Mouse (Mus musculus) hindbrain, postnatal 0 days (tissue): ENCODE data around the gene Pip5k1b. TPM values are rescaled to one million over a fixed set of nuclear protein-coding genes. Genes with fewer than 3 reads are reported as not detected.

ENCODE experiments used
- ATAC-seq: fragments of 200-750 bp; cut with Nextera tagmentation; 2 replicates; pipeline ENCODE4 v1.8.0; 2017; ENCODE audit warnings: mild to moderate bottlenecking, moderate TSS enrichment, moderate library complexity
- DNase-seq: peaks from one replicate; pipeline ENCODE4 v3.0.0-alpha.2; 2015; ENCODE audit warnings: low spot score
- H3K27ac ChIP-seq: fragments of 300-500 bp; sonication (generic); 2 replicates; pipeline ENCODE4 v1.5.1; 2014; ENCODE audit warnings: mild to moderate bottlenecking
- H3K27me3 ChIP-seq: fragments of 300-500 bp; sonication (generic); 2 replicates; pipeline ENCODE4 v1.6.1; 2014; ENCODE audit warnings: low read length, mixed read lengths; ENCODE audit not compliant: insufficient read depth
- H3K36me3 ChIP-seq: fragments of 300-500 bp; sonication (generic); 2 replicates; pipeline ENCODE4 v1.6.1; 2014; ENCODE audit warnings: low read length, mixed read lengths; ENCODE audit not compliant: insufficient read depth
- H3K4me1 ChIP-seq: fragments of 300-500 bp; sonication (generic); 2 replicates; pipeline ENCODE4 v1.6.1; 2014; ENCODE audit warnings: antibody characterized with exemption, low read length, mixed read lengths; ENCODE audit not compliant: insufficient read depth
- H3K4me2 ChIP-seq: fragments of 300-500 bp; sonication (generic); 2 replicates; pipeline ENCODE4 v1.6.1; 2014; ENCODE audit warnings: low read depth, mild to moderate bottlenecking, low read length, moderate library complexity, mixed read lengths
- H3K4me3 ChIP-seq: fragments of 300-500 bp; sonication (generic); 2 replicates; pipeline ENCODE4 v1.5.1; 2014; ENCODE audit warnings: low read length
- H3K9ac ChIP-seq: fragments of 300-500 bp; sonication (generic); replicated peaks from 2 replicates; pipeline ENCODE4 v1.6.1; 2014; ENCODE audit warnings: mild to moderate bottlenecking, low read length, moderate library complexity, mixed read lengths
- H3K9me3 ChIP-seq: fragments of 300-500 bp; sonication (generic); 2 replicates; pipeline ENCODE4 v1.6.1; 2016; ENCODE audit warnings: low read length, mixed read lengths
- CTCF ChIP-seq: IDR thresholded peaks from 2 replicates; pipeline ENCODE4 v1.5.1; 2016; ENCODE audit warnings: antibody characterized with exemption, control low read depth, low read depth
- WGBS: fragments of 180-500 bp; shearing (Covaris S2); extraction: QIAGEN DNeasy Blood & Tissue Kit; methylation state at CpG from one replicate; pipeline ENCODE4 v1.1.7; 2014; 5-methylcytosine and 5-hydroxymethylcytosine counted together
- polyA plus RNA-seq: library from polyadenylated mRNA; unstranded; fragments of >200 nt; fragmentation: Nextera tagmentation; extraction: Ambion mirVana; gene quantifications from 2 replicates; pipeline ENCODE4 v1.2.1, GENCODE M21; 2015
- total RNA-seq: library from RNA; depleted of rRNA; stranded (reverse); fragments of >200 nt; gene quantifications from 2 replicates; pipeline ENCODE4 v1.2.3, GENCODE M21; 2014

Pip5k1b gene
- total and polyA plus RNA-seq, 2 experiments from 2014 or later: 2.0 to 2.2 TPM

- WGBS: 81% methylated on average over 11 of the region's 11 CpGs
- H3K4me2 ChIP-seq: no peak overlapping the region
Observed at GRCm38 (mm10) chr19:24408863-24409564, 146.7 kb downstream of the Pip5k1b start.

GRCm38 (mm10) chr19:24404716-24405115 lies 151.0 kb downstream of the Pip5k1b start:
- Histone ChIP-seq H3K27me3 (no peaks in the 10 kb centered on the region), H3K4me3 (no peak overlapping the region), H3K4me1 (no peaks in the 10 kb centered on the region), H3K9ac (no peak overlapping the region), H3K36me3 (no peaks in the 10 kb centered on the region), H3K4me2 (no peak overlapping the region), H3K9me3 (no peaks in the 10 kb centered on the region), H3K27ac (no peak overlapping the region)
- 94% methylated on average over 3 of the region's 3 CpGs for WGBS
- DNase-seq (no peak), ATAC-seq (no peak)
- no peak for TF ChIP-seq CTCF

More at GRCm38 (mm10) chr19:24408863-24409564, 146.7 kb downstream of the Pip5k1b start:
- Histone ChIP-seq H3K9ac (no peak overlapping the region), H3K27me3 (no peaks in the 10 kb centered on the region), H3K9me3 (no peaks in the 10 kb centered on the region), H3K27ac (no peak overlapping the region), H3K36me3 (no peaks in the 10 kb centered on the region), H3K4me3 (no peak overlapping the region), H3K4me1 (no peaks in the 10 kb centered on the region)
- DNase-seq (no peak), ATAC-seq (no peak)
- no peak for TF ChIP-seq CTCF

GRCm38 (mm10) chr19:24403245-24403644 lies 152.4 kb downstream of the Pip5k1b start:
- WGBS: 80% methylated on average over 6 of the region's 6 CpGs
- ATAC-seq (no peak), DNase-seq (no peak)
- Histone ChIP-seq H3K4me2 (no peak overlapping the region), H3K9ac (no peak overlapping the region), H3K27ac (no peak overlapping the region), H3K27me3 (no peaks in the 10 kb centered on the region), H3K36me3 (no peaks in the 10 kb centered on the region), H3K4me3 (no peak overlapping the region), H3K4me1 (no peaks in the 10 kb centered on the region), H3K9me3 (no peaks in the 10 kb centered on the region)
- no peak for TF ChIP-seq CTCF

DNA sequence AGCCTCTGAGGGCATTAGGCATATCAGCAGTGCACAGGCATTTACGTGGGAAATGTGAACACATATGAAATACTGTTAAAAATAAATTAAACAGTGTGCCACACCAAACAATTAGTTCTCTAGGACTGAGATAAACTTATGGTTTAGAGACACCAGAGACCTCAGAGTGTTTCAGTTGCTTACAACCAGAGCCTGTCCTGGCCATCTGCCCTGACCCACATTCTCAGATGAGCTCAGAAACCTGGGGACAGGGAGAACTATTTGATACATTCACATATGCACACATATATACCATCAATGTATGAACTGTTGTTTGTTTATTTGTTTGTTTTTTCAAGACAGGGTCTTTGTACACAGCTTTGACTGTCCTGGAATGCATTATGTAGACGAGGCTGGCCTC lies 161.8 kb downstream of the Pip5k1b start:
- no peaks in the 10 kb centered on the region for H3K27me3 ChIP-seq
- no peak overlapping the region for H3K4me2 ChIP-seq
- H3K36me3 ChIP-seq: no peaks in the 10 kb centered on the region
- H3K9ac ChIP-seq: no peak overlapping the region
- 81% methylated on average over 2 of the region's 2 CpGs for WGBS
- no peak for DNase-seq
- H3K27ac ChIP-seq: no peak overlapping the region
- no peaks in the 10 kb centered on the region for H3K9me3 ChIP-seq
- no peak for TF ChIP-seq CTCF
- ATAC-seq: no peak
- H3K4me3 ChIP-seq: no peak overlapping the region
- H3K4me1 ChIP-seq: no peaks in the 10 kb centered on the region

DNA sequence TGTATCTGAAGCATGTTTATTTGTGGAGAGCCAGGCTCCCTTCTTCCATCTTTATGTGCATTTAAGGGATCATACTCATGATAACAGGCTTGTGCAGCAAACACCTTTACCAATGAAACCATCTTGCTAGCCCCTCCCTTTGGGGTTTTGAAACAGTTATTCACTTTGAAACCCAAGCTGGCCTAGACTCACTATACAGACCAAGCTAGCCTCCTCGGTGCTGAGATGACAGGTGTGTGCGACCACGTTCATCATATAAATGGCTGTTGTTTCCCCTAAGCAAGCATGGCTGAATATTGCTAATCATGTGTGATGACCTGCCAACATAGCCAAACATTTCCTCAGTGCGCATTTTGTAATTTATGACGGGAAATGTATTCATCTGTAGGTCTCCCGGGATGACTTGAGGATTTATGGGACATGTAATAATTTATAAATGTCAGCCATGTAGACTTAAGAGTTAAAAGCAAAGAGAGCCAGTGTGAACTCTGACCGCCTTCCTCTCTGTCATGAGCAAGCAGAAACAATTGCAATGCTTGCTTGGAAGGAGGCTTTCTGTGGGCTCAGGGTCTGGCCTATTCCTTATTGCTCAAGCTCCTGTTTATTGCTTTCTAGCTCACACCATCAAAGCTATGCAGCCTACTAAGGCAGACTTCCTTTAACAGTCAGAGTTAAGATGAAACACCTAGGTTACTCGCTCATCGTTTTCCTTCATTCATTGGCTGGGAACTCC lies 164.0 kb downstream of the Pip5k1b start:
- no peaks in the 10 kb centered on the region for H3K9me3 ChIP-seq
- H3K27ac ChIP-seq: no peak overlapping the region
- H3K4me3 ChIP-seq: no peak overlapping the region
- DNase-seq (no peak), ATAC-seq (no peak)
- 63% methylated on average over 9 of the region's 9 CpGs for WGBS
- no peaks in the 10 kb centered on the region for H3K36me3 ChIP-seq
- H3K27me3 ChIP-seq: no peaks in the 10 kb centered on the region
- no peak overlapping the region for H3K4me2 ChIP-seq
- no peak for TF ChIP-seq CTCF
- no peaks in the 10 kb centered on the region for H3K4me1 ChIP-seq
- no peak overlapping the region for H3K9ac ChIP-seq

GRCm38 (mm10) chr19:24386956-24387865 lies 168.5 kb downstream of the Pip5k1b start:
- H3K4me3 ChIP-seq: no peak overlapping the region
- no peak for ATAC-seq
- DNase-seq: no peak
- H3K9ac ChIP-seq: no peak overlapping the region
- no peaks in the 10 kb centered on the region for H3K36me3 ChIP-seq
- H3K27me3 ChIP-seq: no peaks in the 10 kb centered on the region
- no peak for TF ChIP-seq CTCF
- 76% methylated on average over 22 of the region's 22 CpGs for WGBS
- H3K27ac ChIP-seq: no peak overlapping the region
- H3K9me3 ChIP-seq: no peaks in the 10 kb centered on the region
- H3K4me2 ChIP-seq: no peak overlapping the region
- no peaks in the 10 kb centered on the region for H3K4me1 ChIP-seq
